Mouse (Mus musculus) lung, postnatal 0 days (tissue): ENCODE measurements at regions not wholly inside any gene's neighbourhood (a gene's known extent, or its start where the extent isn't known, plus 50 kb on each side); places are given as distances from the start of the nearest gene placed in this dataset.

Source experiments
- ATAC-seq: fragments of 200-750 bp; cut with Nextera tagmentation; 2 replicates; pipeline ENCODE4 v1.8.0; 2017; ENCODE audit warnings: moderate library complexity
- DNase-seq: peaks from one replicate; pipeline ENCODE4 v3.0.0-alpha.2; 2016; ENCODE audit warnings: low spot score
- H3K27ac ChIP-seq: fragments of 300-500 bp; sonication (generic); 2 replicates; pipeline ENCODE4 v1.5.1; 2014; ENCODE audit warnings: antibody characterized with exemption, mild to moderate bottlenecking, low read length, mixed read lengths
- H3K27me3 ChIP-seq: fragments of 300-500 bp; sonication (generic); replicated peaks from 2 replicates; pipeline ENCODE4 v1.6.1; 2014; ENCODE audit warnings: low read length, mixed read lengths; ENCODE audit not compliant: insufficient read depth
- H3K36me3 ChIP-seq: fragments of 300-500 bp; sonication (generic); 2 replicates; pipeline ENCODE4 v1.6.1; 2014; ENCODE audit warnings: low read length, mixed read lengths; ENCODE audit not compliant: insufficient read depth
- H3K4me1 ChIP-seq: fragments of 300-500 bp; sonication (generic); 2 replicates; pipeline ENCODE4 v1.6.1; 2014; ENCODE audit warnings: antibody characterized with exemption, low read depth, low read length, mixed read lengths; ENCODE audit not compliant: insufficient read depth
- H3K4me2 ChIP-seq: fragments of 300-500 bp; sonication (generic); replicated peaks from 2 replicates; pipeline ENCODE4 v1.6.1; 2014; ENCODE audit warnings: low read depth, mild to moderate bottlenecking, low read length, moderate library complexity, mixed read lengths
- H3K4me3 ChIP-seq: fragments of 300-500 bp; sonication (generic); 2 replicates; pipeline ENCODE4 v1.5.1; 2014; ENCODE audit warnings: low read depth, low read length
- H3K9ac ChIP-seq: fragments of 300-500 bp; sonication (generic); replicated peaks from 2 replicates; pipeline ENCODE4 v1.6.1; 2014; ENCODE audit warnings: low read depth, mild to moderate bottlenecking
- H3K9me3 ChIP-seq: fragments of 300-500 bp; sonication (generic); 2 replicates; pipeline ENCODE4 v1.6.1; 2016; ENCODE audit warnings: low read length, mixed read lengths
- CTCF ChIP-seq: IDR thresholded peaks from 2 replicates; pipeline ENCODE4 v1.5.1; 2016; ENCODE audit warnings: antibody characterized with exemption, mild to moderate bottlenecking
- EP300 ChIP-seq: IDR thresholded peaks from 2 replicates; pipeline ENCODE4 v1.6.1; 2016; ENCODE audit warnings: antibody characterized with exemption, mild to moderate bottlenecking, control low read depth
- WGBS: fragments of 180-500 bp; shearing (Covaris S2); extraction: QIAGEN DNeasy Blood & Tissue Kit; methylation state at CpG from one replicate; pipeline ENCODE4 v1.1.7; 2014; 5-methylcytosine and 5-hydroxymethylcytosine counted together

- Histone ChIP-seq H3K36me3 (no peaks in the 10 kb centered on the region), H3K27me3 (no peaks in the 10 kb centered on the region), H3K4me3 (no peak overlapping the region), H3K4me1 (no peaks in the 10 kb centered on the region), H3K9ac (no peak overlapping the region), H3K27ac (no peak overlapping the region), H3K9me3 (no peaks in the 10 kb centered on the region), H3K4me2 (no peak overlapping the region)
- WGBS, result 71% methylated on average over 1 of the region's 1 CpGs
- DNase-seq, result no peak
- ATAC-seq, result no peak
- TF ChIP-seq CTCF, result no peak
- TF ChIP-seq EP300, result no peak
Measured at GRCm38 (mm10) chr5:17111556-17111955, 261.4 kb upstream of the Speer4f2 start.

- Histone ChIP-seq H3K27me3 (no peaks in the 10 kb centered on the region), H3K9ac (no peak overlapping the region), H3K36me3 (no peaks in the 10 kb centered on the region), H3K9me3 (no peaks in the 10 kb centered on the region), H3K4me2 (no peak overlapping the region), H3K4me1 (no peaks in the 10 kb centered on the region), H3K4me3 (no peak overlapping the region), H3K27ac (no peak overlapping the region)
- DNase-seq (peak; percentile 56), ATAC-seq (no peak; the same call in 1 of the 2 replicates)
- WGBS, result 42% methylated on average over 2 of the region's 2 CpGs
- TF ChIP-seq CTCF (peak; percentile 63), EP300 (no peak)
Measured at GRCm38 (mm10) chr5:17112026-17112425, 261.0 kb upstream of the Speer4f2 start.

DNA sequence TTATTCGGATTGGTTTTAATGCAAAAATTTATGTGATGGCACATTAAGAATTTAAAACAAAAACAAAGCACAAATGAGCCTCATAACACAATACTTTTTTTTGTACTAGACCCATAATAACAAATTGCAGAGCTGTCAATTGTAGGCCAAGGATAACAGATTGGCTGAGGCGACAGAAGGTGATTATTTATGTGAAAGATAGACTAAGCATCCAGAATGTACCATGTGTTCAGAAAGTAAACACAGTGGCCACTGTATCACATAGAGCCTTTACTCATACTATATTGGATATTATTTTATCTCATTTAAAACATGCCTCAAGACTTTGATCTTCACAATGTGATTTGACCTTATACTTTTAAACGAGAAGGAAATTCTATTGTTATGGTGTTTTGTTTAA, 257.9 kb upstream of the Speer4f2 start:
- WGBS, result 55% methylated on average over 3 of the region's 3 CpGs
- no peak for ATAC-seq

GRCm38 (mm10) chr5:17116072-17116471, 256.9 kb upstream of the Speer4f2 start:
- Histone ChIP-seq H3K4me2 (no peak overlapping the region), H3K4me3 (no peak overlapping the region), H3K9ac (no peak overlapping the region), H3K4me1 (no peaks in the 10 kb centered on the region), H3K36me3 (no peaks in the 10 kb centered on the region), H3K9me3 (no peaks in the 10 kb centered on the region), H3K27ac (no peak overlapping the region), H3K27me3 (no peaks in the 10 kb centered on the region)
- WGBS, result 21% methylated on average over 3 of the region's 3 CpGs
- TF ChIP-seq EP300 (peak; percentile 72), CTCF (no peak)
- peak; percentile 91 for ATAC-seq
- DNase-seq, result peak; percentile 79

More for the DNA sequence above, 257.9 kb upstream of the Speer4f2 start:
- no peaks in the 10 kb centered on the region for H3K36me3 ChIP-seq
- H3K9me3 ChIP-seq, result no peaks in the 10 kb centered on the region
- H3K4me3 ChIP-seq, result no peak overlapping the region
- no peak for DNase-seq
- TF ChIP-seq CTCF (no peak), EP300 (0 out of 2 replicates have a peak, but pooled peaks have one; percentile 31)
- no peaks in the 10 kb centered on the region for H3K27me3 ChIP-seq
- H3K9ac ChIP-seq, result no peak overlapping the region
- H3K4me1 ChIP-seq, result no peaks in the 10 kb centered on the region
- no peak overlapping the region for H3K27ac ChIP-seq
- H3K4me2 ChIP-seq, result no peak overlapping the region

DNA sequence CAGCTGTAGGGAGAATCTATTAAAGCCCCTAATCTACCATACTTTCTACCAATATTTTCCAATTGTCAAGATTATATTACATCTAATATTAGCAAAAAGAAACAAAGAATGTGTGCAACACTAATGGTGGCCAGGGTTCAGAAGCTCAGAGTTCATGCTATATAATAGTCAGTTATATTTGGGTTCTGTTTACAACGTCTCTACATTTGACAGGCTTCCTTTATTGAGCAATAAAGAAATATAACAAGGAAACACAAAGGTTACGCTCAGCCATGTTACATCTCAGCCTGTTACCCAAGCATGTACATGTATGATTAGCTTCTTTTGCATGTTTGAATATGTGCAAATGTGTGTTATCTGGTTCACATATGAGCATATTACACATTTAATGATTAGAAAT, 247.7 kb upstream of the Speer4f2 start:
- ATAC-seq, result no peak
- TF ChIP-seq CTCF (no peak), EP300 (no peak)
- no peak overlapping the region for H3K27ac ChIP-seq
- H3K27me3 ChIP-seq, result no peaks in the 10 kb centered on the region
- DNase-seq, result no peak
- no peaks in the 10 kb centered on the region for H3K9me3 ChIP-seq
- no peaks in the 10 kb centered on the region for H3K36me3 ChIP-seq
- H3K4me1 ChIP-seq, result no peaks in the 10 kb centered on the region
- H3K4me3 ChIP-seq, result no peak overlapping the region
- H3K9ac ChIP-seq, result no peak overlapping the region
- 73% methylated on average over 2 of the region's 2 CpGs for WGBS
- H3K4me2 ChIP-seq, result no peak overlapping the region

GRCm38 (mm10) chr5:17127501-17127900, 245.5 kb upstream of the Speer4f2 start:
- 84% methylated on average over 4 of the region's 4 CpGs for WGBS
- no peak for DNase-seq
- ATAC-seq, result no peak

GRCm38 (mm10) chr5:17135489-17135888, 237.5 kb upstream of the Speer4f2 start:
- peak; percentile 57 for ATAC-seq
- Histone ChIP-seq H3K27me3 (no peaks in the 10 kb centered on the region), H3K4me3 (no peak overlapping the region), H3K4me2 (no peak overlapping the region), H3K9ac (no peak overlapping the region), H3K9me3 (no peaks in the 10 kb centered on the region), H3K4me1 (no peaks in the 10 kb centered on the region), H3K36me3 (no peaks in the 10 kb centered on the region), H3K27ac (no peak overlapping the region)
- WGBS, result 26% methylated on average over 5 of the region's 5 CpGs
- DNase-seq, result peak; percentile 69
- TF ChIP-seq CTCF (no peak), EP300 (no peak)

More at GRCm38 (mm10) chr5:17127501-17127900, 245.5 kb upstream of the Speer4f2 start:
- TF ChIP-seq EP300 (no peak), CTCF (no peak)
- H3K4me1 ChIP-seq, result no peaks in the 10 kb centered on the region
- H3K9ac ChIP-seq, result no peak overlapping the region
- H3K36me3 ChIP-seq, result no peaks in the 10 kb centered on the region
- H3K4me3 ChIP-seq, result no peak overlapping the region
- H3K27me3 ChIP-seq, result no peaks in the 10 kb centered on the region
- no peak overlapping the region for H3K4me2 ChIP-seq
- H3K9me3 ChIP-seq, result no peaks in the 10 kb centered on the region
- H3K27ac ChIP-seq, result no peak overlapping the region
